Mouse (Mus musculus) urinary bladder, postnatal 4 days (tissue): Measurements from ENCODE around the gene Ube2t.

ENCODE experiments used
- DNase-seq, 2 experiments: peaks; one replicate each; pipeline ENCODE4 v3.0.0; 2021 to 2022; ENCODE audit warnings: low spot score in 2 of 2

Gene Ube2t

GRCm38 (mm10) chr1:134962053-134962803 is at the start of gene Ube2t:
Ube2t (plus strand) TSS chr1:134962565.
- DNase-seq = peak; percentile 92 to 95

GRCm38 (mm10) chr1:134913535-134913934 is 48.8 kb upstream of the Ube2t start:
- DNase-seq = no peak

- no peak for DNase-seq
These were observed 46.9 kb upstream of the Ube2t start for GRCm38 (mm10) chr1:134915421-134915820.

- DNase-seq = no peak
These were observed 43.4 kb upstream of the Ube2t start for GRCm38 (mm10) chr1:134919010-134919409.

GRCm38 (mm10) chr1:134932431-134932830 is 29.9 kb upstream of the Ube2t start:
- no peak for DNase-seq

GRCm38 (mm10) chr1:134936335-134936734 is 26.0 kb upstream of the Ube2t start:
- no peak for DNase-seq

GRCm38 (mm10) chr1:134938233-134938632 is 24.1 kb upstream of the Ube2t start:
- no peak for DNase-seq

- no peak for DNase-seq
These were observed 21.5 kb upstream of the Ube2t start for GRCm38 (mm10) chr1:134940863-134941262.

GRCm38 (mm10) chr1:134942898-134943297 is 19.5 kb upstream of the Ube2t start:
- no peak for DNase-seq

- no peak for DNase-seq
These were observed 14.8 kb upstream of the Ube2t start for GRCm38 (mm10) chr1:134947590-134947989.

- no peak for DNase-seq
These were observed 12.4 kb upstream of the Ube2t start for GRCm38 (mm10) chr1:134949946-134950345.

GRCm38 (mm10) chr1:134955050-134955636 is 7.2 kb upstream of the Ube2t start:
- DNase-seq = no peak

- peak; percentile 93 for DNase-seq
These were observed 6.7 kb upstream of the Ube2t start, which contains the start of gene Ppp1r12b for GRCm38 (mm10) chr1:134955637-134956176. Ppp1r12b (minus strand) TSS chr1:134955942.

- no peak for DNase-seq
These were observed 1.7 kb upstream of the Ube2t start for GRCm38 (mm10) chr1:134960634-134961033.

- DNase-seq = no peak
These were observed 456 bp downstream of the Ube2t start for GRCm38 (mm10) chr1:134962821-134963220.

- DNase-seq = no peak
These were observed 3.1 kb downstream of the Ube2t start for GRCm38 (mm10) chr1:134965430-134965829.

GRCm38 (mm10) chr1:134972920-134973319 is 10.6 kb downstream of the Ube2t start:
- no peak for DNase-seq

- DNase-seq = peak in 1 of 2 experiments; percentile 50
These were observed 25.0 kb downstream of the Ube2t start for GRCm38 (mm10) chr1:134987173-134987961.

GRCm38 (mm10) chr1:134987962-134988341 is 25.6 kb downstream of the Ube2t start:
- no peak for DNase-seq

GRCm38 (mm10) chr1:134989372-134989771 is 27.0 kb downstream of the Ube2t start:
- peak; percentile 50 to 82 for DNase-seq

- no peak for DNase-seq
These were observed 29.8 kb downstream of the Ube2t start for GRCm38 (mm10) chr1:134992046-134992645.

GRCm38 (mm10) chr1:134994739-134995138 is 32.4 kb downstream of the Ube2t start:
- no peak for DNase-seq
